Mouse (Mus musculus) gastrocnemius, postnatal 10 days (tissue): Measurements from ENCODE around the gene Ring1. TPM values are rescaled to one million over a fixed set of nuclear protein-coding genes. Genes with fewer than 3 reads are reported as not detected.
A peak's percentile ranks its signal among the peaks of the same experiment; 100 is the strongest.

ENCODE experiments used
- DNase-seq: peaks from one replicate; pipeline ENCODE4 v3.0.0; 2021; ENCODE audit warnings: mixed read lengths
- long read RNA-seq, 2 experiments: library from polyadenylated mRNA; stranded (forward); transcript quantifications; one replicate each; pipeline ENCODE4 v2.0.0; 2021
- total RNA-seq, 2 experiments: library from RNA; stranded (reverse); gene quantifications; 2 replicates each; pipeline ENCODE4 v1.2.3; 2021

Gene Ring1
- total RNA-seq: 10 to 100 TPM; 13.4 to 18.0 TPM
- long read RNA-seq, experiment 1, transcript Ring1-201 (7 exons, 2,034 nt): major isoform, 23 of 32 reads
- long read RNA-seq, experiment 1, partial matches to known transcripts: 4 of 32 reads
- long read RNA-seq, experiment 1, other reads (novel, unspliced or antisense): 5 of 32 reads
- long read RNA-seq, experiment 2, transcript Ring1-201 (7 exons, 2,034 nt): major isoform, 29 of 35 reads
- long read RNA-seq, experiment 2, partial matches to known transcripts: 3 of 35 reads
- long read RNA-seq, experiment 2, other reads (novel, unspliced or antisense): 3 of 35 reads

- DNase-seq: peak; percentile 87
Measured at GRCm38 (mm10) chr17:34024317-34024821, at the start of gene Ring1. Gene Ring1 (minus strand): TSS chr17:34024680.

GRCm38 (mm10) chr17:34072091-34072490 is 47.6 kb upstream of the Ring1 start:
- DNase-seq: no peak

- no peak for DNase-seq
Measured at GRCm38 (mm10) chr17:34068864-34069263, 44.4 kb upstream of the Ring1 start.

GRCm38 (mm10) chr17:34057224-34057623 is 32.7 kb upstream of the Ring1 start:
- DNase-seq: no peak

- DNase-seq: no peak
Measured at GRCm38 (mm10) chr17:34047404-34048050, 23.0 kb upstream of the Ring1 start.

GRCm38 (mm10) chr17:34045941-34046340 is 21.5 kb upstream of the Ring1 start:
- DNase-seq: no peak

- peak; percentile 77 for DNase-seq
Measured at GRCm38 (mm10) chr17:34039562-34040450, 15.3 kb upstream of the Ring1 start.

GRCm38 (mm10) chr17:34038878-34039561 is 14.5 kb upstream of the Ring1 start, which contains the start of gene Col11a2:
Gene Col11a2 (plus strand): TSS chr17:34039437.
- no peak for DNase-seq

GRCm38 (mm10) chr17:34038440-34038839 is 14.0 kb upstream of the Ring1 start:
- DNase-seq: no peak

GRCm38 (mm10) chr17:34037241-34037640 is 12.8 kb upstream of the Ring1 start:
- no peak for DNase-seq

- DNase-seq: no peak
Measured at GRCm38 (mm10) chr17:34036647-34037046, 12.2 kb upstream of the Ring1 start.

GRCm38 (mm10) chr17:34035517-34035916 is 11.0 kb upstream of the Ring1 start:
- no peak for DNase-seq

- peak; percentile 76 for DNase-seq
Measured at GRCm38 (mm10) chr17:34034064-34034463, 9.6 kb upstream of the Ring1 start.

- DNase-seq: peak; percentile 21
Measured at GRCm38 (mm10) chr17:34033441-34033840, 9.0 kb upstream of the Ring1 start.

- DNase-seq: peak; percentile 31
Measured at GRCm38 (mm10) chr17:34032806-34033205, 8.3 kb upstream of the Ring1 start.

GRCm38 (mm10) chr17:34032174-34032632 is 7.7 kb upstream of the Ring1 start:
- DNase-seq: no peak

GRCm38 (mm10) chr17:34031465-34032173 is 7.1 kb upstream of the Ring1 start, which contains the start of the genes Slc39a7 and Rxrb:
Gene Slc39a7 (minus strand): TSS chr17:34031682.
Gene Rxrb (plus strand): TSS chr17:34031812.
- DNase-seq: peak; percentile 100

- DNase-seq: peak; percentile 45
Measured at GRCm38 (mm10) chr17:34030861-34031326, 6.4 kb upstream of the Ring1 start.

GRCm38 (mm10) chr17:34029890-34030595 is 5.6 kb upstream of the Ring1 start:
- no peak for DNase-seq
